Mouse (Mus musculus) gastrocnemius, adult 8-10 months (tissue): ENCODE data around the gene Mgat4c. TPM values are rescaled to one million over a fixed set of nuclear protein-coding genes. Genes with fewer than 3 reads are reported as not detected.

Source experiments
- DNase-seq, 2 experiments: peaks; one replicate each; pipeline ENCODE4 v3.0.0; 2022; ENCODE audit warnings: low spot score in 2 of 2
- total RNA-seq, 4 experiments: library from RNA; stranded (reverse); gene quantifications; 2 replicates each; pipeline ENCODE4 v1.2.4; 2022

Gene Mgat4c
- not detected for total RNA-seq

- no peak for DNase-seq
These were observed at the start of gene Mgat4c for GRCm38 (mm10) chr10:101681437-101681912. Gene Mgat4c, plus strand, starts transcription at chr10:101681487.

- DNase-seq = no peak
These were observed 46.0 kb upstream of the Mgat4c start for GRCm38 (mm10) chr10:101635266-101635665.

- DNase-seq = no peak
These were observed 40.2 kb upstream of the Mgat4c start for GRCm38 (mm10) chr10:101641048-101641447.

GRCm38 (mm10) chr10:101681914-101682313, 627 bp downstream of the Mgat4c start:
- no peak for DNase-seq

- no peak for DNase-seq
These were observed 80.5 kb downstream of the Mgat4c start for GRCm38 (mm10) chr10:101761828-101762227.

- DNase-seq = no peak
These were observed 89.4 kb downstream of the Mgat4c start for GRCm38 (mm10) chr10:101770688-101771087.

- no peak for DNase-seq
These were observed 89.9 kb downstream of the Mgat4c start for GRCm38 (mm10) chr10:101771157-101771556.

- DNase-seq = no peak
These were observed 102.0 kb downstream of the Mgat4c start for GRCm38 (mm10) chr10:101783161-101783744.

- no peak for DNase-seq
These were observed 114.2 kb downstream of the Mgat4c start for GRCm38 (mm10) chr10:101795507-101795906.

GRCm38 (mm10) chr10:101798831-101799474, 117.7 kb downstream of the Mgat4c start:
- DNase-seq = no peak

GRCm38 (mm10) chr10:101808768-101809167, 127.5 kb downstream of the Mgat4c start:
- no peak for DNase-seq

GRCm38 (mm10) chr10:101816902-101817301, 135.6 kb downstream of the Mgat4c start:
- no peak for DNase-seq

GRCm38 (mm10) chr10:101827944-101828343, 146.7 kb downstream of the Mgat4c start:
- no peak for DNase-seq

GRCm38 (mm10) chr10:101856115-101856514, 174.8 kb downstream of the Mgat4c start:
- DNase-seq = no peak

- DNase-seq = no peak
These were observed 208.6 kb downstream of the Mgat4c start for GRCm38 (mm10) chr10:101889866-101890265.

- DNase-seq = no peak
These were observed 236.1 kb downstream of the Mgat4c start for GRCm38 (mm10) chr10:101917328-101917814.

GRCm38 (mm10) chr10:101997612-101998011, 316.3 kb downstream of the Mgat4c start:
- DNase-seq = no peak

- DNase-seq = no peak
These were observed 361.2 kb downstream of the Mgat4c start for GRCm38 (mm10) chr10:102042513-102042912.

- DNase-seq = no peak
These were observed 374.9 kb downstream of the Mgat4c start for GRCm38 (mm10) chr10:102056218-102056617.

GRCm38 (mm10) chr10:102056975-102057565, 375.8 kb downstream of the Mgat4c start:
- DNase-seq = no peak

- no peak for DNase-seq
These were observed 393.5 kb downstream of the Mgat4c start for GRCm38 (mm10) chr10:102074541-102075398.

GRCm38 (mm10) chr10:102123153-102123552, 441.9 kb downstream of the Mgat4c start:
- no peak for DNase-seq
